Mouse (Mus musculus) CH12.LX (cell line): ENCODE data around the gene Golgb1.

Experiments used
- CTCF ChIP-seq, 2 experiments: IDR thresholded peaks in 1 of 2; conservative IDR thresholded peaks in 1 of 2; 2 replicates each; pipeline ENCODE4 v1.5.1; 2011 to 2012; ENCODE audit warnings: low read depth in 2 of 2, low read length in 2 of 2, improper control_type of control experiment in 1 of 2, inconsistent platforms in 1 of 2, mild to moderate bottlenecking in 1 of 2, moderate library complexity in 1 of 2
- E2F4 ChIP-seq: IDR thresholded peaks from 2 replicates; pipeline ENCODE4 v1.6.1; 2011; ENCODE audit warnings: low read depth, low read length, improper control_type of control experiment; ENCODE audit not compliant: insufficient replicate concordance
- ELF1 ChIP-seq: IDR thresholded peaks from 2 replicates; pipeline ENCODE4 v1.6.1; 2014; ENCODE audit warnings: low read depth, mild to moderate bottlenecking, inconsistent platforms, low read length, improper control_type of control experiment
- EP300 ChIP-seq: IDR thresholded peaks from 2 replicates; pipeline ENCODE4 v1.6.1; 2011; ENCODE audit warnings: low read length, improper control_type of control experiment
- JUND ChIP-seq: conservative IDR thresholded peaks from 2 replicates; pipeline ENCODE4 v1.6.1; 2011; ENCODE audit warnings: low read depth, low read length, improper control_type of control experiment
- MEF2A ChIP-seq: IDR thresholded peaks from 2 replicates; pipeline ENCODE4 v1.6.1; 2014; ENCODE audit warnings: low read depth, mild to moderate bottlenecking, inconsistent platforms, low read length, improper control_type of control experiment, borderline replicate concordance
- NELFE ChIP-seq: IDR thresholded peaks from 2 replicates; pipeline ENCODE4 v1.6.1; 2011; ENCODE audit warnings: low read depth, low read length, improper control_type of control experiment
- NRF1 ChIP-seq: IDR thresholded peaks from 2 replicates; pipeline ENCODE4 v1.6.1; 2014; ENCODE audit warnings: low read depth, mild to moderate bottlenecking, inconsistent platforms, low read length, improper control_type of control experiment, moderate library complexity
- PAX5 ChIP-seq: IDR thresholded peaks from 2 replicates; pipeline ENCODE4 v1.6.1; 2012; ENCODE audit warnings: low read length, inconsistent platforms, mixed read lengths
- POLR2A ChIP-seq: IDR thresholded peaks from 2 replicates; pipeline ENCODE4 v1.6.1; 2011; ENCODE audit warnings: low read depth, mild to moderate bottlenecking, improper control_type of control experiment, low read length
- RAD21 ChIP-seq: IDR thresholded peaks from 2 replicates; pipeline ENCODE4 v1.6.1; 2011; ENCODE audit warnings: low read depth, mild to moderate bottlenecking, low read length, improper control_type of control experiment, moderate library complexity
- UBTF ChIP-seq: IDR thresholded peaks from 2 replicates; pipeline ENCODE4 v1.6.1; 2012; ENCODE audit warnings: low read depth, mild to moderate bottlenecking, inconsistent platforms, low read length, improper control_type of control experiment, moderate library complexity
- USF1 ChIP-seq: IDR thresholded peaks from 2 replicates; pipeline ENCODE4 v1.6.1; 2014; ENCODE audit warnings: low read depth, mild to moderate bottlenecking, inconsistent platforms, low read length, improper control_type of control experiment
- ZMIZ1 ChIP-seq: IDR thresholded peaks from 2 replicates; pipeline ENCODE4 v1.6.1; 2012; ENCODE audit warnings: low read depth, mild to moderate bottlenecking, inconsistent platforms, low read length, improper control_type of control experiment

- TF ChIP-seq UBTF (no peak), EP300 (peak; percentile 53; the same call in 1 of the 2 replicates), CTCF (conservative IDR thresholded peaks at IDR 0.05 in 1 of 2, IDR thresholded peaks at IDR 0.05 in 1 of 2; ENCODE audit: low read depth in 2 of 2, low read length in 2 of 2) (no peak), NRF1 (no peak), PAX5 (no peak), RAD21 (no peak; the same call in 1 of the 2 replicates), USF1 (no peak), ELF1 (peak; percentile 59; the same call in 1 of the 2 replicates), ZMIZ1 (no peak), NELFE (no peak), POLR2A (no peak), MEF2A (peak; percentile 45; the same call in 1 of the 2 replicates), JUND (no peak), E2F4 (no peak)
These were observed 55.5 kb downstream of the Golgb1 start for GRCm38 (mm10) chr16:36930231-36931136.
